Mouse (Mus musculus): ENCODE measurements at regions not wholly inside any gene's neighbourhood (a gene's known extent, or its start where the extent isn't known, plus 50 kb on each side); places are given as distances from the start of the nearest gene placed in this dataset.

GRCm38 (mm10) chr14:72853104-72853503, 143.3 kb upstream of the Fndc3a start:
- no peak for TF ChIP-seq CTCF (IDR thresholded peaks at IDR 0.05; ENCODE audit: low read depth, low read length)
- no peak for TF ChIP-seq POLR2A (IDR thresholded peaks at IDR 0.05; ENCODE audit: borderline replicate concordance, low read depth, low read length)

Data from bone marrow macrophage, adult 2 months (primary cell).